In genomic region chr13:37994405-37994749, GRCm38 (mm10) we compare ENCODE assay signal across 8 mouse cellular contexts. TPM values are rescaled to one million over a fixed set of nuclear protein-coding genes. Genes with fewer than 3 reads are reported as not detected.
DNase-seq lines count a peak whose midpoint lies in the region; ATAC-seq and TF ChIP-seq lines count a peak whose summit lies in the region.

No protein-coding gene starts in this region.

- peak overlapping the region; percentile 49 for H3K4me2 ChIP-seq in forebrain, embryonic 14.5 days (ENCODE audit: low read length)
- peak overlapping the region; percentile 62 for H3K4me2 ChIP-seq in liver, embryonic 14.5 days (ENCODE audit: low read depth)

- H3K9me3 ChIP-seq in heart, embryonic 10.5 days, result no peaks in the 10 kb centered on the region
- H3K9me3 ChIP-seq in forebrain, embryonic 14.5 days (replicated peaks; ENCODE audit: control insufficient read depth, low read length), result no peaks in the 10 kb centered on the region
- no peaks in the 10 kb centered on the region for H3K9me3 ChIP-seq in liver, embryonic 14.5 days (ENCODE audit: control insufficient read depth, low read length)

- H3K36me3 ChIP-seq in heart, embryonic 10.5 days, result peaks cover 25% of the 10 kb centered on the region
- peaks cover 24% of the 10 kb centered on the region for H3K36me3 ChIP-seq in forebrain, embryonic 14.5 days (ENCODE audit: control insufficient read depth, insufficient read depth, low read length)
- H3K36me3 ChIP-seq in liver, embryonic 14.5 days (replicated peaks; ENCODE audit: control insufficient read depth, insufficient read depth, low read depth), result peaks cover 24% of the 10 kb centered on the region

- WGBS in heart, embryonic 10.5 days, result 23% methylated on average over 7 of the region's 7 CpGs
- WGBS in forebrain, embryonic 14.5 days, result 22% methylated on average over 7 of the region's 7 CpGs
- 15% methylated on average over 7 of the region's 7 CpGs for WGBS in liver, embryonic 14.5 days (ENCODE audit: insufficient replicate concordance)

- TF ChIP-seq EP300 in liver, embryonic 14.5 days (IDR thresholded peaks at IDR 0.05; ENCODE audit: low read depth), result no peak

- peak overlapping the region; percentile 98 for H3K27ac ChIP-seq in heart, embryonic 10.5 days
- H3K27ac ChIP-seq in forebrain, embryonic 14.5 days (ENCODE audit: low read depth, low read length), result 0 out of 2 replicates have a peak overlapping the region, but pooled peaks have one; percentile 88
- peak overlapping the region; percentile 40; the same call in 1 of the 2 replicates for H3K27ac ChIP-seq in liver, embryonic 14.5 days

- no peak for TF ChIP-seq CTCF in liver, embryonic 14.5 days (IDR thresholded peaks at IDR 0.05; ENCODE audit: low read depth)

- H3K4me1 ChIP-seq in heart, embryonic 10.5 days, result 0 out of 2 replicates have a peak, but pooled peaks cover 8% of the 10 kb centered on the region
- H3K4me1 ChIP-seq in forebrain, embryonic 14.5 days (ENCODE audit: control insufficient read depth, insufficient read depth, low read length), result peaks cover 6% of the 10 kb centered on the region; the same call in 1 of the 2 replicates
- peaks cover 8 to 22% of the 10 kb centered on the region in 2 experiments for H3K4me1 ChIP-seq in liver, embryonic 14.5 days (replicated peaks; ENCODE audit: control insufficient read depth in 2 of 2, insufficient read depth in 2 of 2, low read length in 1 of 2)

- peak overlapping the region; percentile 99 for H3K4me3 ChIP-seq in heart, embryonic 10.5 days
- H3K4me3 ChIP-seq in forebrain, embryonic 14.5 days (ENCODE audit: low read depth, low read length), result peak overlapping the region; percentile 90
- H3K4me3 ChIP-seq in liver, embryonic 14.5 days (ENCODE audit: insufficient read depth in 1 of 2, low read depth in 2 of 2, low read length in 2 of 2), result peak overlapping the region; percentile 42 to 75

- intact Hi-C loops in left cerebral cortex, postnatal 10 days (cut with DNase I), result loop anchor here (5.0 kb wide), 1 partner anchor 43 kb away; the partner anchor contains the start of genes Cage1 and Riok1

- peak overlapping the region; percentile 94; the same call in 1 of the 2 replicates for H3K9ac ChIP-seq in forebrain, embryonic 14.5 days (ENCODE audit: low read length)
- H3K9ac ChIP-seq in liver, embryonic 14.5 days (replicated peaks), result peak overlapping the region; percentile 38

- peak; percentile 19 for ATAC-seq in CD4-positive, CD25-positive, alpha-beta regulatory T cell, adult 4 months
- ATAC-seq in forebrain, embryonic 14.5 days, result peak; percentile 59
- peak; percentile 29 for ATAC-seq in liver, embryonic 14.5 days (ENCODE audit: insufficient read depth)

- H3K27me3 ChIP-seq in heart, embryonic 10.5 days (ENCODE audit: insufficient read depth, poor library complexity, severe bottlenecking), result no peaks in the 10 kb centered on the region
- H3K27me3 ChIP-seq in forebrain, embryonic 14.5 days (replicated peaks; ENCODE audit: control insufficient read depth, insufficient read depth, low read length), result no peaks in the 10 kb centered on the region
- no peaks in the 10 kb centered on the region for H3K27me3 ChIP-seq in liver, embryonic 14.5 days (ENCODE audit: control insufficient read depth, insufficient read depth, low read length)

- no peak for DNase-seq in heart, embryonic 10.5 days (ENCODE audit: low spot score)
- no peak for DNase-seq in heart, adult 9 months (ENCODE audit: low spot score in 2 of 2)
- DNase-seq in forebrain, embryonic 14.5 days (ENCODE audit: low spot score), result no peak
- DNase-seq in liver, embryonic 14.5 days (ENCODE audit: low read depth in 3 of 3, low spot score in 3 of 3), result no peak
- DNase-seq in adrenal gland, postnatal 10 days, result no peak
- no peak for DNase-seq in ovary, postnatal 10 days (ENCODE audit: low spot score)
- no peak for DNase-seq in left cerebral cortex, postnatal 10 days (ENCODE audit: extremely low spot score in 1 of 2, low spot score in 2 of 2)

RNA-seq across cellular contexts. Expression of gene Ssr1, which starts 0.4 kb away (rescaled TPM):
- 114 TPM in 2 replicates for polyA plus RNA-seq in heart, embryonic 10.5 days (2016; fragmentation: Nextera tagmentation; extraction: Ambion mirVana)
- polyA plus RNA-seq in CD4-positive, CD25-positive, alpha-beta regulatory T cell, adult 4 months (2017; shearing (Covaris generic)), result 100 to 1,000 TPM; 103 to 115 TPM
- 64.9 and 75.8 TPM in 2 replicates for polyA plus RNA-seq in forebrain, embryonic 14.5 days (2014; fragmentation: Nextera tagmentation; extraction: Ambion mirVana)
- polyA plus RNA-seq in liver, embryonic 14.5 days (2012; rRNA removed), result 7.5 and 17.0 TPM in 2 replicates
- polyA plus RNA-seq in liver, embryonic 14.5 days (2014; fragmentation: Nextera tagmentation; extraction: Ambion mirVana), result 71.9 and 74.3 TPM in 2 replicates
- 100 to 1,000 TPM; 117 to 134 TPM for total RNA-seq in adrenal gland, postnatal 10 days (2021)
- 10 to 100 TPM; 85.1 to 87.1 TPM for total RNA-seq in left cerebral cortex, postnatal 10 days (2021)

RNA-seq across cellular contexts. Expression of gene Riok1, which starts 42.4 kb away (rescaled TPM):
- 36.2 and 41.9 TPM in 2 replicates for polyA plus RNA-seq in heart, embryonic 10.5 days (2016; fragmentation: Nextera tagmentation; extraction: Ambion mirVana)
- 100 to 1,000 TPM; 109 to 113 TPM for polyA plus RNA-seq in CD4-positive, CD25-positive, alpha-beta regulatory T cell, adult 4 months (2017; shearing (Covaris generic))
- 40.4 and 42.2 TPM in 2 replicates for polyA plus RNA-seq in forebrain, embryonic 14.5 days (2014; fragmentation: Nextera tagmentation; extraction: Ambion mirVana)
- 6.9 and 13.0 TPM in 2 replicates for polyA plus RNA-seq in liver, embryonic 14.5 days (2012; rRNA removed)
- polyA plus RNA-seq in liver, embryonic 14.5 days (2014; fragmentation: Nextera tagmentation; extraction: Ambion mirVana), result 17.5 and 18.0 TPM in 2 replicates
- total RNA-seq in adrenal gland, postnatal 10 days (2021), result 10 to 100 TPM; 31.2 to 31.4 TPM
- total RNA-seq in left cerebral cortex, postnatal 10 days (2021), result 10 to 100 TPM; 23.3 to 24.5 TPM

RNA-seq across cellular contexts. Expression of gene Cage1, which starts 42.5 kb away (rescaled TPM):
- polyA plus RNA-seq in heart, embryonic 10.5 days (2016; fragmentation: Nextera tagmentation; extraction: Ambion mirVana), result 0.74 and 0.87 TPM in 2 replicates
- polyA plus RNA-seq in CD4-positive, CD25-positive, alpha-beta regulatory T cell, adult 4 months (2017; shearing (Covaris generic)), result 1 to 10 TPM; 1.3 to 2.2 TPM
- 1.3 and 1.8 TPM in 2 replicates for polyA plus RNA-seq in forebrain, embryonic 14.5 days (2014; fragmentation: Nextera tagmentation; extraction: Ambion mirVana)
- polyA plus RNA-seq in liver, embryonic 14.5 days (2012; rRNA removed), result 0.10 and 0.15 TPM in 2 replicates
- 0.25 and 0.56 TPM in 2 replicates for polyA plus RNA-seq in liver, embryonic 14.5 days (2014; fragmentation: Nextera tagmentation; extraction: Ambion mirVana)
- total RNA-seq in adrenal gland, postnatal 10 days (2021), result 1 to 10 TPM; 3.5 to 6.2 TPM
- 1 to 10 TPM; 2.7 to 2.9 TPM for total RNA-seq in left cerebral cortex, postnatal 10 days (2021)

Comparison
In these comparisons a context has a peak if more than half of its experiments do, and no peak if none do; other contexts are left out.
1. H3K27ac ChIP-seq: peak in every context shown above with its lines; median percentile 98 in heart, embryonic 10.5 days; 88 in forebrain, embryonic 14.5 days; 40 in liver, embryonic 14.5 days.